ENCODE assay signal across 14 mouse cellular contexts in genomic region chr2:50347486-50348265, GRCm38 (mm10). TPM values are rescaled to one million over a fixed set of nuclear protein-coding genes. Genes with fewer than 3 reads are reported as not detected.
A peak's percentile ranks its signal among the peaks of the same experiment; 100 is the strongest.
DNase-seq lines count a peak whose midpoint lies in the region; ATAC-seq and TF ChIP-seq lines count a peak whose summit lies in the region.
"Had no signal": no experiment of that assay in that cellular context is flagged by ENCODE, and none has a peak within 500 bp of the region (broad histone marks: within the 10 kb centered on the region; RNA-seq: fewer than 3 reads in every experiment).

No protein-coding gene starts in this region.

- H3K27ac ChIP-seq in midbrain, postnatal 0 days (ENCODE audit: low read depth, low read length) = no peak overlapping the region
- H3K27ac ChIP-seq in midbrain, embryonic 11.5 days (ENCODE audit: low read depth, low read length) = no peak overlapping the region
- no peak overlapping the region for H3K27ac ChIP-seq in kidney, postnatal 0 days
- no peak overlapping the region for H3K27ac ChIP-seq in neural tube, embryonic 11.5 days (ENCODE audit: low read depth, low read length)
- H3K27ac ChIP-seq: hindbrain, embryonic 15.5 days; macrophage had no signal

- H3K27me3 ChIP-seq in midbrain, postnatal 0 days (ENCODE audit: insufficient read depth, low read length) = no peaks in the 10 kb centered on the region
- H3K27me3 ChIP-seq in midbrain, embryonic 11.5 days (ENCODE audit: control insufficient read depth, insufficient read depth, low read length) = no peaks in the 10 kb centered on the region
- no peaks in the 10 kb centered on the region for H3K27me3 ChIP-seq in kidney, postnatal 0 days (ENCODE audit: insufficient read depth, low read length)
- no peaks in the 10 kb centered on the region for H3K27me3 ChIP-seq in neural tube, embryonic 11.5 days (ENCODE audit: control insufficient read depth, insufficient read depth, low read length)
- H3K27me3 ChIP-seq: hindbrain, embryonic 15.5 days had no signal

- no peak for TF ChIP-seq CTCF in midbrain, postnatal 0 days (IDR thresholded peaks at IDR 0.05)
- TF ChIP-seq CTCF in kidney, postnatal 0 days (IDR thresholded peaks at IDR 0.05; ENCODE audit: low read depth) = no peak

- intact Hi-C loops in left cerebral cortex, postnatal 36 days (cut with DNase I) = no loop called here

- no peak overlapping the region for H3K4me3 ChIP-seq in midbrain, postnatal 0 days (ENCODE audit: low read depth, low read length)
- H3K4me3 ChIP-seq in midbrain, embryonic 11.5 days (ENCODE audit: low read depth, low read length) = no peak overlapping the region
- no peak overlapping the region for H3K4me3 ChIP-seq in kidney, postnatal 0 days (replicated peaks; ENCODE audit: low read depth, low read length)
- H3K4me3 ChIP-seq in neural tube, embryonic 11.5 days (ENCODE audit: low read depth, low read length) = no peak overlapping the region
- H3K4me3 ChIP-seq: hindbrain, embryonic 15.5 days had no signal

- no peaks in the 10 kb centered on the region for H3K4me1 ChIP-seq in midbrain, postnatal 0 days (ENCODE audit: insufficient read depth, low read length)
- no peaks in the 10 kb centered on the region for H3K4me1 ChIP-seq in midbrain, embryonic 11.5 days (ENCODE audit: control insufficient read depth, insufficient read depth, low read length)
- H3K4me1 ChIP-seq in kidney, postnatal 0 days (replicated peaks; ENCODE audit: insufficient read depth, low read length) = no peaks in the 10 kb centered on the region
- no peaks in the 10 kb centered on the region for H3K4me1 ChIP-seq in neural tube, embryonic 11.5 days (ENCODE audit: control insufficient read depth, insufficient read depth, low read length)
- H3K4me1 ChIP-seq: hindbrain, embryonic 15.5 days had no signal

- no peaks in the 10 kb centered on the region for H3K36me3 ChIP-seq in midbrain, postnatal 0 days (ENCODE audit: insufficient read depth, low read length)
- H3K36me3 ChIP-seq in midbrain, embryonic 11.5 days (ENCODE audit: control insufficient read depth, insufficient read depth, low read length) = no peaks in the 10 kb centered on the region
- no peaks in the 10 kb centered on the region for H3K36me3 ChIP-seq in kidney, postnatal 0 days (ENCODE audit: insufficient read depth, low read length)
- no peaks in the 10 kb centered on the region for H3K36me3 ChIP-seq in neural tube, embryonic 11.5 days (ENCODE audit: control insufficient read depth, insufficient read depth, low read length)
- H3K36me3 ChIP-seq: G1E; hindbrain, embryonic 15.5 days had no signal

- ATAC-seq in midbrain, postnatal 0 days (ENCODE audit: low FRiP score) = no peak
- ATAC-seq in midbrain, embryonic 11.5 days (ENCODE audit: low FRiP score) = no peak
- peak; percentile 43; the same call in 1 of the 2 replicates for ATAC-seq in kidney, postnatal 0 days (replicated peaks; ENCODE audit: low FRiP score, low read depth)
- no peak for ATAC-seq in neural tube, embryonic 11.5 days (ENCODE audit: insufficient read depth, low FRiP score, low TSS enrichment)
- ATAC-seq: activated CD4-positive, CD25-positive, alpha-beta regulatory T cell, adult 4 months had no signal

- no peak overlapping the region for H3K9ac ChIP-seq in midbrain, postnatal 0 days (replicated peaks; ENCODE audit: low read length, poor library complexity, severe bottlenecking)
- no peak overlapping the region for H3K9ac ChIP-seq in midbrain, embryonic 11.5 days (ENCODE audit: low read length)
- no peak overlapping the region for H3K9ac ChIP-seq in kidney, postnatal 0 days (ENCODE audit: low read depth, low read length)
- H3K9ac ChIP-seq in neural tube, embryonic 11.5 days (ENCODE audit: low read length) = no peak overlapping the region
- H3K9ac ChIP-seq: hindbrain, embryonic 15.5 days had no signal

- H3K9me3 ChIP-seq in midbrain, postnatal 0 days (ENCODE audit: low read length) = no peaks in the 10 kb centered on the region
- H3K9me3 ChIP-seq in midbrain, embryonic 11.5 days (ENCODE audit: control insufficient read depth, low read length) = no peaks in the 10 kb centered on the region
- H3K9me3 ChIP-seq in kidney, postnatal 0 days (replicated peaks; ENCODE audit: low read length) = no peaks in the 10 kb centered on the region
- H3K9me3 ChIP-seq in neural tube, embryonic 11.5 days (ENCODE audit: control insufficient read depth, low read length) = no peaks in the 10 kb centered on the region
- H3K9me3 ChIP-seq: G1E; hindbrain, embryonic 15.5 days had no signal

- 84% methylated on average over 10 of the region's 10 CpGs for WGBS in midbrain, postnatal 0 days
- 87% methylated on average over 10 of the region's 10 CpGs for WGBS in midbrain, embryonic 11.5 days
- 34% methylated on average over 10 of the region's 10 CpGs for WGBS in kidney, postnatal 0 days
- 54% methylated on average over 10 of the region's 10 CpGs for whole genome bisulfite sequencing in neural tube, embryonic 11.5 days

- peak; percentile 34 for DNase-seq in cerebellum, postnatal 14 days
- no peak for DNase-seq in cerebellum, adult 18-20 months
- DNase-seq in midbrain, postnatal 0 days (ENCODE audit: low spot score) = peak; percentile 77
- no peak for DNase-seq in midbrain, embryonic 11.5 days (ENCODE audit: low spot score, missing footprints)
- DNase-seq in kidney, postnatal 0 days (ENCODE audit: low spot score) = peak; percentile 73
- DNase-seq in neural tube, embryonic 11.5 days (ENCODE audit: low spot score) = peak; percentile 42
- no peak for DNase-seq in right cerebral cortex, postnatal 4 days
- DNase-seq in left cerebral cortex, postnatal 36 days (ENCODE audit: low spot score in 2 of 2) = no peak
- DNase-seq: cerebellum, postnatal 25 days had no signal

- no peak overlapping the region for H3K4me2 ChIP-seq in midbrain, postnatal 0 days (ENCODE audit: low read depth, low read length, poor library complexity, severe bottlenecking)
- H3K4me2 ChIP-seq in midbrain, embryonic 11.5 days = no peak overlapping the region
- H3K4me2 ChIP-seq in kidney, postnatal 0 days (ENCODE audit: low read length) = no peak overlapping the region
- no peak overlapping the region for H3K4me2 ChIP-seq in neural tube, embryonic 11.5 days (ENCODE audit: low read depth)
- H3K4me2 ChIP-seq: hindbrain, embryonic 15.5 days; liver, embryonic 11.5 days had no signal

RNA-seq across cellular contexts. Expression of gene Mmadhc, which starts 51.1 kb away (rescaled TPM):
- 56.8 and 58.0 TPM in 2 replicates for total RNA-seq in midbrain, postnatal 0 days (2014; rRNA removed)
- 126 and 130 TPM in 2 replicates for polyA plus RNA-seq in midbrain, postnatal 0 days (2015; fragmentation: Nextera tagmentation; extraction: Ambion mirVana)
- 172 and 177 TPM in 2 replicates for polyA plus RNA-seq in midbrain, embryonic 11.5 days (2014; fragmentation: Nextera tagmentation; extraction: Ambion mirVana)
- 158 and 167 TPM in 2 replicates for polyA plus RNA-seq in kidney, postnatal 0 days (2015; fragmentation: Nextera tagmentation; extraction: Ambion mirVana)
- 173 and 178 TPM in 2 replicates for polyA plus RNA-seq in neural tube, embryonic 11.5 days (2014; fragmentation: Nextera tagmentation; extraction: Ambion mirVana)
- total RNA-seq in left cerebral cortex, postnatal 36 days (2021) = 10 to 100 TPM; 49.8 to 50.2 TPM

Comparison
In these comparisons a context has a peak if more than half of its experiments do, and no peak if none do; other contexts are left out.
1. DNase-seq: peak in cerebellum, postnatal 14 days (2 of 2), midbrain, postnatal 0 days (single experiment), kidney, postnatal 0 days (single experiment) and neural tube, embryonic 11.5 days (single experiment); none in cerebellum, adult 18-20 months (0 of 2), midbrain, embryonic 11.5 days (single experiment), right cerebral cortex, postnatal 4 days (single experiment) and left cerebral cortex, postnatal 36 days (0 of 2).